Mouse (Mus musculus) adrenal gland, adult 18-20 months (tissue): ENCODE results near the gene Stim1. TPM values are rescaled to one million over a fixed set of nuclear protein-coding genes. Genes with fewer than 3 reads are reported as not detected.

Experiments used
- total RNA-seq, 2 experiments: library from RNA; stranded (reverse); gene quantifications; 1 replicate in 1 of 2; 2 replicates in 1 of 2; pipeline ENCODE4 v1.2.3; 2021

Gene Stim1
- total RNA-seq, 2 experiments from 2014 or later: 74.0 to 77.1 TPM

Other genes starting within 250 kb of the Stim1 start
- gene Il18bp, start 249.1 kb upstream of the Stim1 start, total RNA-seq: 10 to 100 TPM in 1 of 2 experiments, 1 to 10 TPM in 1; 8.4 to 12.5 TPM
- 10 to 100 TPM; 38.5 to 38.7 TPM for gene Rnf121, start 202.3 kb upstream of the Stim1 start, total RNA-seq
- gene Xndc1, start 202.3 kb upstream of the Stim1 start, total RNA-seq: 10 to 100 TPM; 11.6 to 12.6 TPM
- under 1 TPM; 0.89 to 0.99 TPM for gene Xntrpc, start 202.1 kb upstream of the Stim1 start, total RNA-seq
- not detected for gene Trpc2, start 184.7 kb upstream of the Stim1 start, total RNA-seq
- gene Art1, start 166.1 kb upstream of the Stim1 start, total RNA-seq: under 1 TPM in 1 of 2 experiments, not detected in 1; 0.29 TPM
- gene Art5, start 158.3 kb upstream of the Stim1 start, total RNA-seq: not detected
- gene Chrna10, start 151.0 kb upstream of the Stim1 start, total RNA-seq: not detected
- 10 to 100 TPM; 72.5 to 80.1 TPM for gene Nup98, start 57.6 kb upstream of the Stim1 start, total RNA-seq
- 10 to 100 TPM; 57.5 to 79.5 TPM for gene Pgap2, start 57.6 kb upstream of the Stim1 start, total RNA-seq
- gene Rhog, start 11.8 kb upstream of the Stim1 start, total RNA-seq: 10 to 100 TPM; 43.5 to 55.7 TPM
- 10 to 100 TPM; 13.9 to 15.4 TPM for gene Rrm1, start 173.9 kb downstream of the Stim1 start, total RNA-seq
- gene Olfr543, start 213.9 kb downstream of the Stim1 start, total RNA-seq: not detected
- not detected for gene Olfr544, start 220.5 kb downstream of the Stim1 start, total RNA-seq
- gene Olfr545, start 231.8 kb downstream of the Stim1 start, total RNA-seq: not detected